Mouse (Mus musculus): Measurements from ENCODE around the gene Fam71d.

- TF ChIP-seq POLR2A (IDR thresholded peaks at IDR 0.05; ENCODE audit: extremely low read depth, insufficient read depth, low read length): no peak
- TF ChIP-seq CTCF (IDR thresholded peaks at IDR 0.05; ENCODE audit: extremely low read depth, insufficient read depth, low read length): no peak
These were observed 12.5 kb upstream of the Fam71d start for GRCm38 (mm10) chr12:78678807-78679189.

All from cortical plate, adult 2 months (tissue).